Mouse (Mus musculus) heart, postnatal 14 days (tissue): ENCODE measurements at regions not wholly inside any gene's neighbourhood (a gene's known extent, or its start where the extent isn't known, plus 50 kb on each side); places are given as distances from the start of the nearest gene placed in this dataset.

Experiments used
- DNase-seq, 2 experiments: peaks; one replicate each; pipeline ENCODE4 v3.0.0; 2021 to 2022
- intact Hi-C: fragments of 180-260 bp; cut with DNase I; formaldehyde crosslinking; loops from one replicate; pipeline ENCODE4 v1.15.1; 2025

GRCm38 (mm10) chr3:70384235-70384634 lies 376.8 kb downstream of the Otol1 start:
- intact Hi-C loops = no loop called here
- DNase-seq = no peak

GRCm38 (mm10) chr3:70385961-70386360 lies 378.5 kb downstream of the Otol1 start:
- no peak for DNase-seq
- intact Hi-C loops = no loop called here

GRCm38 (mm10) chr3:70401187-70401586 lies 393.8 kb downstream of the Otol1 start:
- intact Hi-C loops = no loop called here
- DNase-seq = no peak

GRCm38 (mm10) chr3:70406571-70406970 lies 399.2 kb downstream of the Otol1 start:
- intact Hi-C loops = no loop called here
- no peak for DNase-seq

GRCm38 (mm10) chr3:70418273-70418672 lies 410.9 kb downstream of the Otol1 start:
- intact Hi-C loops = no loop called here
- no peak for DNase-seq

- intact Hi-C loops = no loop called here
- DNase-seq = no peak
These were observed 414.6 kb downstream of the Otol1 start for GRCm38 (mm10) chr3:70422016-70422415.

- no peak for DNase-seq
- intact Hi-C loops = no loop called here
These were observed 415.3 kb downstream of the Otol1 start for GRCm38 (mm10) chr3:70422669-70423068.

GRCm38 (mm10) chr3:70436671-70437070 lies 429.3 kb downstream of the Otol1 start:
- intact Hi-C loops = no loop called here
- DNase-seq = no peak

- no peak for DNase-seq
- intact Hi-C loops = no loop called here
These were observed 449.9 kb downstream of the Otol1 start for GRCm38 (mm10) chr3:70457181-70457847.

- intact Hi-C loops = no loop called here
These were observed 453.4 kb downstream of the Otol1 start for GRCm38 (mm10) chr3:70460811-70461210.

GRCm38 (mm10) chr3:70463221-70463620 lies 455.8 kb downstream of the Otol1 start:
- intact Hi-C loops = no loop called here
- DNase-seq = no peak

More at GRCm38 (mm10) chr3:70460811-70461210, 453.4 kb downstream of the Otol1 start:
- no peak for DNase-seq

GRCm38 (mm10) chr3:70482521-70482920 lies 475.1 kb downstream of the Otol1 start:
- intact Hi-C loops = no loop called here
- peak in 1 of 2 experiments; percentile 4 for DNase-seq

GRCm38 (mm10) chr3:70483066-70483743 lies 475.8 kb downstream of the Otol1 start:
- no peak for DNase-seq
- intact Hi-C loops = no loop called here

GRCm38 (mm10) chr3:70496431-70496830 lies 489.0 kb downstream of the Otol1 start:
- no peak for DNase-seq
- intact Hi-C loops = no loop called here

GRCm38 (mm10) chr3:70500245-70500858 lies 492.9 kb downstream of the Otol1 start:
- no peak for DNase-seq
- intact Hi-C loops = no loop called here

GRCm38 (mm10) chr3:70500991-70501961 lies 493.9 kb downstream of the Otol1 start:
- no peak for DNase-seq
- intact Hi-C loops = no loop called here

- intact Hi-C loops = no loop called here
- no peak for DNase-seq
These were observed 526.3 kb downstream of the Otol1 start for GRCm38 (mm10) chr3:70533593-70534321.

GRCm38 (mm10) chr3:70535084-70535483 lies 527.7 kb downstream of the Otol1 start:
- intact Hi-C loops = no loop called here
- no peak for DNase-seq

- DNase-seq = no peak
- intact Hi-C loops = no loop called here
These were observed 536.5 kb downstream of the Otol1 start for GRCm38 (mm10) chr3:70543911-70544310.

GRCm38 (mm10) chr3:70557821-70558220 lies 550.4 kb downstream of the Otol1 start:
- no peak for DNase-seq
- intact Hi-C loops = no loop called here
